Mouse (Mus musculus): ENCODE measurements around the gene Abt1. TPM values are rescaled to one million over a fixed set of nuclear protein-coding genes. Genes with fewer than 3 reads are reported as not detected.

The Abt1 gene
- polyA plus RNA-seq, 1 experiment from 2014 or later: 11.2 TPM

GRCm38 (mm10) chr13:23370075-23370474 lies 53.6 kb downstream of the Abt1 start:
- peak overlapping the region; percentile 58; the same call in 1 of the 2 replicates for H3K4me2 ChIP-seq (replicated peaks)
- WGBS: 91% methylated on average over 4 of the region's 4 CpGs

DNA sequence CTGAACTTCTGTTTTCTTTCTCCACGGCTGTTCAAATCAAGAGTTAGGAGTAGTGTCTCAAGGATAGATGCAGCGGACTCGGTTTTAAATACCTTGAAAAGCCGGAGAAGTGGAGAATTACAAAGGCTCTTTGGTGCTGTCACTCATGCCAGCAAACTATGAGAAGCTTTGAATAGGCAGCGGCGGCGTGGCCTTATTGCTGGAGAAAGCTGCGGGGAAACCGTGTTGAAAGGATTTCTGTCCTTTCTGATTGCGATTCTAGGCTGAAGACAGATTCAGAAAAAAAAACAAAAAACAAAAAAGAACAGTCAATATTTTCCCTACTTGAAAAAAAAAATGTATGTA lies 54.3 kb downstream of the Abt1 start:
- WGBS: under 1% methylated on average over 10 of the region's 10 CpGs
- Histone ChIP-seq H3K4me2 (replicated peaks) (peak overlapping the region; percentile 58), H3K9ac (peak overlapping the region; percentile 81), H3K4me3 (replicated peaks) (peak overlapping the region; percentile 79), H3K27ac (peak overlapping the region; percentile 96), H3K36me3 (no peaks in the 10 kb centered on the region), H3K4me1 (replicated peaks) (peaks cover 9% of the 10 kb centered on the region), H3K27me3 (replicated peaks) (no peaks in the 10 kb centered on the region), H3K9me3 (no peaks in the 10 kb centered on the region)
- peak; percentile 31 for ATAC-seq

More at GRCm38 (mm10) chr13:23370075-23370474, 53.6 kb downstream of the Abt1 start:
- no peak overlapping the region for H3K27ac ChIP-seq
- no peaks in the 10 kb centered on the region for H3K27me3 ChIP-seq (replicated peaks)
- H3K9ac ChIP-seq: no peak overlapping the region
- no peaks in the 10 kb centered on the region for H3K9me3 ChIP-seq
- peaks cover 9% of the 10 kb centered on the region for H3K4me1 ChIP-seq (replicated peaks)
- H3K36me3 ChIP-seq: no peaks in the 10 kb centered on the region
- H3K4me3 ChIP-seq (replicated peaks): no peak overlapping the region
- ATAC-seq: no peak

DNA sequence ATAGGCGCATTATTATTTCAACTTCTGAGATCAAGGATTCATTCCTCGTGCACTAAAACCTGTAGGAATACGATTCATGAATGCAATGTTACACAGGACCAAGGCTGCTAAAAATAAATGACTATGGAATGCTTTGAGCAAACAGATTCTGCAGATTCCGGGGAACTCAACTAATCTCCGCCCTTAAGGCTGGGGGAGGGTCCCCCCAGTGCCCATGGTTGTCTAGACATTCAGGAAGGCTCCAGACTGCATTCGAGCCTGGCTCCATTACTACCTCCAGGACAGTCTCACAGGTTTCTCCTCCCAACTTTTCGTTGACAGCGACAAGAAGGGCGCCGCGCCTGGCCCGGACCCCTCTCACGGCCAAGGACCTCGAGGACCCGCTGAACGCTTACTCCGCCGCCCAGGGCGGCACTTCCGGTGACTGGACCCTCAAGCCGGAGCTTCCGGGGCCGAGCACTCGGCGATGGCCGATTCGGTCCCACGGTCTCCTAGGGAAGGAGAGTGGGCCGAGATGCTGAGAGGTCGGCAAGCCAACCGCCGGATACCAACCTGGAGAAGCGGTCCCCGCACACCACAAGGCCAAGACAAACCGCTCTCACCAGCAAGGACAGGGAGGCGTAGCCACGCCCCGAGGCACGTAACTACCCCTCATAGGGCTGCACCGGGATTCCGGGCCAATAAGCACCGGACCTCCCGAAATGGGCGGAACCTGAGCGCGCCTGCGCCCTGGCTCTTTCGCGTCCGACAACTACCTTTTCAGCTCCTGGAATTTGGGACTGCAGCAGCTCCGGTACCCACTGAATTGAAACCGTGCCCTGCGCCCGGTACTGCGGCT lies 54.9 kb downstream of the Abt1 start, which contains the start of gene Zfp322a:
TSS of gene Zfp322a (minus strand) at position 626 of the 838 bp plus-strand sequence.
- peaks cover 9% of the 10 kb centered on the region for H3K4me1 ChIP-seq (replicated peaks)
- peak; percentile 100 for ATAC-seq
- no peaks in the 10 kb centered on the region for H3K9me3 ChIP-seq
- WGBS: under 1% methylated on average over 55 of the region's 55 CpGs
- peak within 1 kb of the TSS; percentile 58 for H3K4me2 ChIP-seq (replicated peaks)
- peak within 1 kb of the TSS; percentile 79 for H3K4me3 ChIP-seq (replicated peaks)
- no peaks in the 10 kb centered on the region for H3K27me3 ChIP-seq (replicated peaks)
- H3K9ac ChIP-seq: peak within 1 kb of the TSS; percentile 81
- H3K27ac ChIP-seq: peak within 1 kb of the TSS; percentile 96
- no peaks in the 10 kb centered on the region for H3K36me3 ChIP-seq

Other genes starting within 250 kb of the Abt1 start
- gene Vmn1r220, start 235.9 kb downstream of the Abt1 start, polyA plus RNA-seq (2015; fragmentation: Nextera tagmentation; extraction: Ambion mirVana): not detected in 2 replicates
- not detected in 2 replicates for gene Vmn1r221, start 209.7 kb downstream of the Abt1 start, polyA plus RNA-seq (2015; fragmentation: Nextera tagmentation; extraction: Ambion mirVana)
- gene Vmn1r222, start 187.9 kb downstream of the Abt1 start, polyA plus RNA-seq (2015; fragmentation: Nextera tagmentation; extraction: Ambion mirVana): not detected in 2 replicates
- gene Vmn1r223, start 176.7 kb downstream of the Abt1 start, polyA plus RNA-seq (2015; fragmentation: Nextera tagmentation; extraction: Ambion mirVana): not detected in 2 replicates
- gene Zfp322a, start 54.7 kb downstream of the Abt1 start, polyA plus RNA-seq (2015; fragmentation: Nextera tagmentation; extraction: Ambion mirVana): 34.5 and 40.5 TPM in 2 replicates
- 0.08 and 0.11 TPM in 2 replicates for gene Btn1a1, start 42.0 kb upstream of the Abt1 start, polyA plus RNA-seq (2015; fragmentation: Nextera tagmentation; extraction: Ambion mirVana)
- gene Btn2a2, start 65.0 kb upstream of the Abt1 start, polyA plus RNA-seq (2015; fragmentation: Nextera tagmentation; extraction: Ambion mirVana): 0.16 and 0.23 TPM in 2 replicates
- 4.6 and 4.8 TPM in 2 replicates for gene Hist1h4h, start 107.2 kb upstream of the Abt1 start, polyA plus RNA-seq (2015; fragmentation: Nextera tagmentation; extraction: Ambion mirVana)
- gene Hist1h2af, start 110.0 kb upstream of the Abt1 start, polyA plus RNA-seq (2015; fragmentation: Nextera tagmentation; extraction: Ambion mirVana): 6.7 TPM in 1 of 2 replicates, not detected in the other
- 6.1 and 6.2 TPM in 2 replicates for gene Hist1h3g, start 111.6 kb upstream of the Abt1 start, polyA plus RNA-seq (2015; fragmentation: Nextera tagmentation; extraction: Ambion mirVana)
- 1.1 and 1.3 TPM in 2 replicates for gene Hist1h2bh, start 119.5 kb upstream of the Abt1 start, polyA plus RNA-seq (2015; fragmentation: Nextera tagmentation; extraction: Ambion mirVana)
- 0.45 and 0.97 TPM in 2 replicates for gene Hist1h3f, start 120.2 kb upstream of the Abt1 start, polyA plus RNA-seq (2015; fragmentation: Nextera tagmentation; extraction: Ambion mirVana)
- gene Hist1h4f, start 127.8 kb upstream of the Abt1 start, polyA plus RNA-seq (2015; fragmentation: Nextera tagmentation; extraction: Ambion mirVana): 0.88 and 1.0 TPM in 2 replicates
- gene Hist1h1d, start 129.4 kb upstream of the Abt1 start, polyA plus RNA-seq (2015; fragmentation: Nextera tagmentation; extraction: Ambion mirVana): 0.46 and 0.64 TPM in 2 replicates
- gene Hist1h3e, start 138.5 kb upstream of the Abt1 start, polyA plus RNA-seq (2015; fragmentation: Nextera tagmentation; extraction: Ambion mirVana): 3.5 and 4.3 TPM in 2 replicates
- 76.9 and 89.5 TPM in 2 replicates for gene Hist1h2ae, start 147.4 kb upstream of the Abt1 start, polyA plus RNA-seq (2015; fragmentation: Nextera tagmentation; extraction: Ambion mirVana)
- gene Hist1h2bg, start 147.5 kb upstream of the Abt1 start, polyA plus RNA-seq (2015; fragmentation: Nextera tagmentation; extraction: Ambion mirVana): 7.1 and 11.5 TPM in 2 replicates
- 4.2 and 4.5 TPM in 2 replicates for gene Hist1h2bf, start 150.3 kb upstream of the Abt1 start, polyA plus RNA-seq (2015; fragmentation: Nextera tagmentation; extraction: Ambion mirVana)
- gene Hist1h2ad, start 150.5 kb upstream of the Abt1 start, polyA plus RNA-seq (2015; fragmentation: Nextera tagmentation; extraction: Ambion mirVana): 1.8 and 3.0 TPM in 2 replicates
- gene Hist1h3d, start 151.9 kb upstream of the Abt1 start, polyA plus RNA-seq (2015; fragmentation: Nextera tagmentation; extraction: Ambion mirVana): 5.2 and 6.2 TPM in 2 replicates
- gene Hist1h4d, start 157.7 kb upstream of the Abt1 start, polyA plus RNA-seq (2015; fragmentation: Nextera tagmentation; extraction: Ambion mirVana): 98.7 and 101 TPM in 2 replicates
- 1.6 and 2.0 TPM in 2 replicates for gene Hist1h2be, start 197.3 kb upstream of the Abt1 start, polyA plus RNA-seq (2015; fragmentation: Nextera tagmentation; extraction: Ambion mirVana)
- 17.6 and 21.2 TPM in 2 replicates for gene Hist1h1e, start 198.7 kb upstream of the Abt1 start, polyA plus RNA-seq (2015; fragmentation: Nextera tagmentation; extraction: Ambion mirVana)

All from intestine, embryonic 15.5 days (tissue).